Mouse (Mus musculus) midbrain, embryonic 10.5 days (tissue): ENCODE measurements around the gene Hgfac. TPM values are rescaled to one million over a fixed set of nuclear protein-coding genes. Genes with fewer than 3 reads are reported as not detected.

ENCODE experiments used
- DNase-seq: peaks from one replicate; pipeline ENCODE4 v3.0.0-alpha.2; 2017; ENCODE audit warnings: low spot score
- H3K27ac ChIP-seq: fragments of 300-500 bp; sonication (generic); replicated peaks from 2 replicates; pipeline ENCODE4 v1.5.1; 2016; ENCODE audit warnings: mild to moderate bottlenecking
- H3K27me3 ChIP-seq: fragments of 300-500 bp; sonication (generic); 2 replicates; pipeline ENCODE4 v1.6.1; 2016; ENCODE audit warnings: low read depth, mild to moderate bottlenecking; ENCODE audit not compliant: poor library complexity, severe bottlenecking
- H3K36me3 ChIP-seq: fragments of 300-500 bp; sonication (generic); 2 replicates; pipeline ENCODE4 v1.6.1; 2016; ENCODE audit warnings: mild to moderate bottlenecking, moderate library complexity
- H3K4me1 ChIP-seq: fragments of 300-500 bp; sonication (generic); 2 replicates; pipeline ENCODE4 v1.6.1; 2016
- H3K4me3 ChIP-seq: fragments of 300-500 bp; sonication (generic); 2 replicates; pipeline ENCODE4 v1.5.1; 2016; ENCODE audit warnings: mild to moderate bottlenecking, moderate library complexity
- H3K9me3 ChIP-seq: fragments of 300-500 bp; sonication (generic); replicated peaks from 2 replicates; pipeline ENCODE4 v1.6.1; 2016; ENCODE audit warnings: mild to moderate bottlenecking
- WGBS: fragments of 180-500 bp; shearing (Covaris S2); methylation state at CpG from one replicate; pipeline ENCODE4 v1.1.7; 2016; 5-methylcytosine and 5-hydroxymethylcytosine counted together
- polyA plus RNA-seq: library from polyadenylated mRNA; unstranded; fragments of >200 nt; fragmentation: Nextera tagmentation; extraction: Ambion mirVana; gene quantifications from 2 replicates; pipeline ENCODE4 v1.2.1, GENCODE M21; 2016

The Hgfac gene
- polyA plus RNA-seq: 0.28 and 0.53 TPM in 2 replicates

- H3K27me3 ChIP-seq: no peaks in the 10 kb centered on the region
- no peak for DNase-seq
- H3K4me1 ChIP-seq: no peaks in the 10 kb centered on the region; the same call in 1 of the 2 replicates
- no peaks in the 10 kb centered on the region for H3K9me3 ChIP-seq
- peak within 1 kb of the TSS; percentile 35 for H3K27ac ChIP-seq
- H3K36me3 ChIP-seq: no peaks in the 10 kb centered on the region
- no peak within 1 kb of the TSS for H3K4me3 ChIP-seq
- WGBS: 76% methylated on average over 6 of the region's 6 CpGs
Measured at GRCm38 (mm10) chr5:35041268-35041829, at the start of gene Hgfac. Hgfac (plus strand) TSS chr5:35041509.

- peaks cover 88% of the 10 kb centered on the region for H3K36me3 ChIP-seq
- WGBS: 63% methylated on average over 3 of the region's 3 CpGs
Measured at GRCm38 (mm10) chr5:34998754-34999153, 42.6 kb upstream of the Hgfac start.

GRCm38 (mm10) chr5:34999281-34999680 is 42.0 kb upstream of the Hgfac start:
- Histone ChIP-seq H3K4me1 (peaks cover 24% of the 10 kb centered on the region), H3K27me3 (no peaks in the 10 kb centered on the region), H3K36me3 (peaks cover 87% of the 10 kb centered on the region), H3K4me3 (no peak overlapping the region), H3K9me3 (no peaks in the 10 kb centered on the region), H3K27ac (no peak overlapping the region)
- no peak for DNase-seq
- 82% methylated on average over 6 of the region's 6 CpGs for WGBS

More at GRCm38 (mm10) chr5:34998754-34999153, 42.6 kb upstream of the Hgfac start:
- no peak overlapping the region for H3K4me3 ChIP-seq
- no peaks in the 10 kb centered on the region for H3K9me3 ChIP-seq
- H3K4me1 ChIP-seq: peaks cover 24% of the 10 kb centered on the region
- H3K27me3 ChIP-seq: no peaks in the 10 kb centered on the region
- no peak for DNase-seq
- H3K27ac ChIP-seq: peak overlapping the region; percentile 42; the same call in 1 of the 2 replicates

- Histone ChIP-seq H3K36me3 (peaks cover 87% of the 10 kb centered on the region), H3K27me3 (no peaks in the 10 kb centered on the region), H3K9me3 (no peaks in the 10 kb centered on the region), H3K4me3 (no peak overlapping the region), H3K4me1 (peaks cover 24% of the 10 kb centered on the region), H3K27ac (no peak overlapping the region)
- DNase-seq: no peak
Measured at GRCm38 (mm10) chr5:35000323-35000722, 41.0 kb upstream of the Hgfac start.

- Histone ChIP-seq H3K4me1 (peaks cover 24% of the 10 kb centered on the region), H3K27ac (no peak overlapping the region), H3K4me3 (no peak overlapping the region), H3K9me3 (no peaks in the 10 kb centered on the region), H3K27me3 (no peaks in the 10 kb centered on the region), H3K36me3 (peaks cover 89% of the 10 kb centered on the region)
- WGBS: 83% methylated on average over 3 of the region's 3 CpGs
- DNase-seq: no peak
Measured at GRCm38 (mm10) chr5:35001144-35001543, 40.2 kb upstream of the Hgfac start.

GRCm38 (mm10) chr5:35003611-35004162 is 37.6 kb upstream of the Hgfac start:
- Histone ChIP-seq H3K36me3 (peaks cover 94% of the 10 kb centered on the region), H3K4me1 (peaks cover 16% of the 10 kb centered on the region), H3K4me3 (no peak overlapping the region), H3K27me3 (no peaks in the 10 kb centered on the region), H3K9me3 (no peaks in the 10 kb centered on the region), H3K27ac (no peak overlapping the region)
- no peak for DNase-seq
- 90% methylated on average over 7 of the region's 7 CpGs for WGBS

- Histone ChIP-seq H3K9me3 (no peaks in the 10 kb centered on the region), H3K36me3 (peaks cover 94% of the 10 kb centered on the region), H3K4me3 (no peak overlapping the region), H3K27me3 (no peaks in the 10 kb centered on the region), H3K4me1 (peaks cover 13% of the 10 kb centered on the region), H3K27ac (no peak overlapping the region)
- DNase-seq: no peak
- 95% methylated on average over 2 of the region's 2 CpGs for WGBS
Measured at GRCm38 (mm10) chr5:35004769-35005168, 36.5 kb upstream of the Hgfac start.

GRCm38 (mm10) chr5:35005659-35006058 is 35.6 kb upstream of the Hgfac start:
- Histone ChIP-seq H3K27me3 (no peaks in the 10 kb centered on the region), H3K4me3 (no peak overlapping the region), H3K9me3 (no peaks in the 10 kb centered on the region), H3K36me3 (peaks cover 91% of the 10 kb centered on the region), H3K4me1 (peaks cover 10% of the 10 kb centered on the region; the same call in 1 of the 2 replicates), H3K27ac (no peak overlapping the region)
- 92% methylated on average over 3 of the region's 3 CpGs for WGBS
- DNase-seq: no peak

GRCm38 (mm10) chr5:35006599-35006998 is 34.7 kb upstream of the Hgfac start:
- Histone ChIP-seq H3K27ac (no peak overlapping the region), H3K9me3 (no peaks in the 10 kb centered on the region), H3K4me1 (0 out of 2 replicates have a peak, but pooled peaks cover 2% of the 10 kb centered on the region), H3K4me3 (no peak overlapping the region), H3K27me3 (no peaks in the 10 kb centered on the region), H3K36me3 (peaks cover 91% of the 10 kb centered on the region)
- 79% methylated on average over 2 of the region's 2 CpGs for WGBS
- DNase-seq: no peak

GRCm38 (mm10) chr5:35009163-35009562 is 32.1 kb upstream of the Hgfac start:
- H3K27ac ChIP-seq: no peak overlapping the region
- H3K4me1 ChIP-seq: peaks cover 10% of the 10 kb centered on the region
- DNase-seq: no peak
- 91% methylated on average over 4 of the region's 4 CpGs for WGBS
- peaks cover 82% of the 10 kb centered on the region for H3K36me3 ChIP-seq
- H3K4me3 ChIP-seq: no peak overlapping the region
- no peaks in the 10 kb centered on the region for H3K27me3 ChIP-seq
- H3K9me3 ChIP-seq: no peaks in the 10 kb centered on the region

GRCm38 (mm10) chr5:35010656-35011055 is 30.7 kb upstream of the Hgfac start:
- H3K36me3 ChIP-seq: peaks cover 82% of the 10 kb centered on the region
- DNase-seq: no peak
- H3K27me3 ChIP-seq: no peaks in the 10 kb centered on the region
- no peak overlapping the region for H3K4me3 ChIP-seq
- H3K9me3 ChIP-seq: no peaks in the 10 kb centered on the region
- 83% methylated on average over 5 of the region's 5 CpGs for WGBS
- H3K27ac ChIP-seq: no peak overlapping the region
- peaks cover 14% of the 10 kb centered on the region for H3K4me1 ChIP-seq

- H3K9me3 ChIP-seq: no peaks in the 10 kb centered on the region
- no peaks in the 10 kb centered on the region for H3K27me3 ChIP-seq
- WGBS: 97% methylated on average over 6 of the region's 6 CpGs
- H3K27ac ChIP-seq: no peak overlapping the region
- peaks cover 14% of the 10 kb centered on the region for H3K4me1 ChIP-seq
- H3K4me3 ChIP-seq: no peak overlapping the region
- DNase-seq: no peak
- H3K36me3 ChIP-seq: peaks cover 80% of the 10 kb centered on the region
Measured at GRCm38 (mm10) chr5:35011156-35011923, 30.0 kb upstream of the Hgfac start.

GRCm38 (mm10) chr5:35014036-35014435 is 27.3 kb upstream of the Hgfac start:
- no peaks in the 10 kb centered on the region for H3K9me3 ChIP-seq
- 66% methylated on average over 6 of the region's 6 CpGs for WGBS
- peaks cover 14% of the 10 kb centered on the region for H3K4me1 ChIP-seq
- peaks cover 71% of the 10 kb centered on the region for H3K36me3 ChIP-seq
- no peaks in the 10 kb centered on the region for H3K27me3 ChIP-seq
- H3K27ac ChIP-seq: peak overlapping the region; percentile 68
- no peak overlapping the region for H3K4me3 ChIP-seq
- DNase-seq: peak; percentile 17
